Mouse (Mus musculus): ENCODE results near the gene Asb7.

The Asb7 gene

GRCm38 (mm10) chr7:66689294-66689619 is at the start of gene Asb7:
Gene Asb7, minus strand, starts transcription at chr7:66689596.
- no peak for DNase-seq (ENCODE audit: low spot score)

- no peak for DNase-seq (ENCODE audit: low spot score)
These were observed 48.0 kb upstream of the Asb7 start for GRCm38 (mm10) chr7:66737418-66737817.

DNA sequence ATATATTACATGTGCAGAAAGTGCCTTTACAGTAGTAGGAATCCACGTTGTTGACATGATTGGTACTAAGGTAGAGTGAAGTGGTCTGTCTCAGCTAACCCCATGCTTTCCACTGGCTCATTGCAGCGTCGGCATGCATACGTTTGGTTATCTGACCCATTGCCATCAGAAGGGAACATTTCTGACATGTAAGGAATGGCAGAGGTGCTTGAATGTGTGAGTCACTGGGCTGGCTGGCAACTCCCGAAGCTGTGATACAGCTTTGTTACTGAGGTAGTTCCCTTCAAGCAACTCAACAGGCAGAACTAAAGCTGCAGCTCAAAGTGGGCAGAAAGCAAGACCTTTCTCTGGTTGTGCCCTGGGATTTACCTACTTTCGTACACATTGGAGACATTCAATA is 45.6 kb upstream of the Asb7 start:
- DNase-seq (ENCODE audit: low spot score): no peak

GRCm38 (mm10) chr7:66734466-66734865 is 45.1 kb upstream of the Asb7 start:
- no peak for DNase-seq (ENCODE audit: low spot score)

DNA sequence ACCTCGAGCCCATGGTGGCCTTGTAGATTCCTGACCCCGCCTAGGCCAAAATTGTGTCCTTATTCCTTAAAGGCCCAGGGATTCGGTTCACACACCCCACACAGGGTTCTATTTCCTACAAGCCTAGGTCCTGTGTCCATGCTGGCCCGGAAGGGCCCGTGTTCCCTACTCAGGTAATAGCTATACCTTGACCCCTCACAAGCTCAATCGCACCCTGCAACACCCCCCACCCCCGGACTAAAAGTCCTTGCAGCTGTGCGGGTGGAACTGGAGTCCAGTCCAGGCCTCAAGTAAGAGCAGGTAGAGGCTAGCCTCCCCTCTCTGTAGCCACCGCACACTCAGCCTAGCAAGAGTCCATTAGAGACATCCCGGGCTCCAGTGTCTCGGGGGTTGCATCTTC is 44.5 kb upstream of the Asb7 start:
- no peak for DNase-seq (ENCODE audit: low spot score)

DNA sequence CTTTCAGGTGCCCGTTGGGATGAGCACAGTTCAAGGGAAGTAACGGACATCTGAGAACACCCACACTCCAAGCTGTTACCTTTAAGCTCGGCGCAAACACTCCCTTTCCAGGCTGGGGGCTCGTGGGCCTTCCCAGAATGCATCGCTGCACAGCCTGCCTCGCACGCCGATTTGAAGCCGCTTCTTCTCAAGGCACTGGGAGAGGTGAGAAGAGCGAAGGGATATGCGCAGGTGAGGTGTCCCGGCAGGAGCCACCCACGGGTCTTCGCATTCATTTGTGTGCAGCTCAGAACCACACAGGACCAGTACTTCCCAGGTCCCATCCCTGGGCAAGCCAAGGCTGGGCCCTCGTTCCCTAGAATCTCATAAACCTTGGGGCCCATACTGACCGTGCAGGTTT is 44.0 kb upstream of the Asb7 start:
- no peak for DNase-seq (ENCODE audit: low spot score)

DNA sequence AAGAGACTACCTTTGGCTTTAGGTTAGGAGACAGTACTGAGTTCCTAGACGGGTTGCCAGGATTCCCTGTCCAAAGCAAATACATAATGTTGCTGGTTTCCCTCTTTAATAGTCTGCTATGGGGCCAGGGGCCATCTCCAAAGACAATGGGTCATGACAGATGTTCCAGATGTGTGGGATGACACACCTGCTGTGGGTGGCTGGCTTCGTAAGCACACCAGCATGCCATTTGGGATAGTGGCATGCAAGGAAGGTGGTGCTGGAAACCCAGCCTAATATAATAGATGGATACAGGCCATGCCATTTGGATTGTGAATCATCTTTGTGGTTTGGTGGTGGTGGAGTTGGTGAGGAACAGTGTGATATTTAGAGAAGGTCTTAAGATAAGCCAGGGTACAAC is 39.8 kb upstream of the Asb7 start:
- DNase-seq (ENCODE audit: low spot score): no peak

GRCm38 (mm10) chr7:66728072-66728471 is 38.7 kb upstream of the Asb7 start:
- DNase-seq (ENCODE audit: low spot score): no peak

DNA sequence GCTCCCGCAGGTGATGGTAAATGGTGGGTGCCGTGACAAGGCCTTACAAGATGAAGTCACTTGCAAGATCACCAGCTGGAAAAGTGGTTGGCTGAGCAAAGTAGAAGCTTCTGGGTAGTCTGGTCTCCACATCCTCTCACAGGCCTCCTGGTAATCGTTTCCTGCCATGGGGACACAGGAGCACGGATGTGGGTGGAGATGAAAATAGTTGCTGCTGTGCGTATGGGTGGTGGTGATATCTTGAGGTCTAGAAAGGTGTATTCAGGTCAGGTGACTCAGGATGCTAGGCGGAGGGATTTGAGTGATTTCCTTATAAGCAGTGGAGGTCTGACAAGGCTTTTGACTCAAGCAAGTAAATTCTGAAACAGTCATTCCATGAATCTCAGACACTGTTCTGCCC is 35.6 kb upstream of the Asb7 start:
- no peak for DNase-seq (ENCODE audit: low spot score)

GRCm38 (mm10) chr7:66724514-66724913 is 35.1 kb upstream of the Asb7 start:
- no peak for DNase-seq (ENCODE audit: low spot score)

- DNase-seq (ENCODE audit: low spot score): no peak
These were observed 21.8 kb upstream of the Asb7 start for GRCm38 (mm10) chr7:66711166-66711565.

DNA sequence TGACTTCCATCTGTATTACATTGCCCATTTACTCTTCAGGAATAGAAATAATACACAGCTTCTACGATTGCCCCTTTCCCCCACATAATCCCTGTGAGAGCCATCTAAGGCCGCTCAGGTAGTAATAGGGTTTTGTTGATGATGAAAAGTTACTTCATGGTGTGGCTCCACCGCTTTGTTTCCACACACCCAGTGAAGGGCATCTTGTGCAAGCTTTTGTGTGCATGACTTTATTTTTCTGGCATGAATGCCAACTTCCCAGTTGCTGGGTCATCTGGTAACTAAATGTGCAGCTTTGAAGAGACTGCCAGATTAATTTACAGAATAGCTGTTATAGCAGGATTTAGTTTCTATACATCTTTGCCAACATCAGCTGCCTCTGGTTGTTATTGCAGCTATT is 15.2 kb upstream of the Asb7 start:
- DNase-seq (ENCODE audit: low spot score): no peak

DNA sequence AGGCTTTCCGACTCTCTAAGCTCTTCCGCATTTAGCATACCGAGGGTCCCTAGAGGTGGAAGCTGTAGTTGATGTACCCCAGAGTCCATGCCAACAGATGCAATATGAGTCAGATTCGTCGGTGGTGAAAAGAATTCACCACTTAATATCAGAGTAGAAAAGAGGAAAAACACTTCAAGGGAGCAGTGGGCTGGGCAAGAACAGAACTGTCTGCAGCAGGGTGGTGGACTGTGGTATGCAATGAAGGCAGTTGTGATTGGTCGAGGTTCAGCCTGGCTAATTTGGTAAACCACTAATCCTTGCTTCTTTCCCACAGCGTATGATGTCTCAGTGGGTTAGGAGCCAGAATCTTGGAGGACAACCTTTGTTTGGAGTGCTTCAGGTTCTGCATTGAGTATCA is 13.3 kb upstream of the Asb7 start:
- no peak for DNase-seq (ENCODE audit: low spot score)

GRCm38 (mm10) chr7:66694467-66694866 is 5.1 kb upstream of the Asb7 start:
- DNase-seq (ENCODE audit: low spot score): no peak

- peak; percentile 97 for DNase-seq (ENCODE audit: low spot score)
These were observed 394 bp upstream of the Asb7 start, which contains the start of gene Lins1 for GRCm38 (mm10) chr7:66689620-66690360. Gene Lins1, plus strand, starts transcription at chr7:66689889.

- no peak for DNase-seq (ENCODE audit: low spot score)
These were observed 675 bp downstream of the Asb7 start for GRCm38 (mm10) chr7:66688721-66689120.

DNA sequence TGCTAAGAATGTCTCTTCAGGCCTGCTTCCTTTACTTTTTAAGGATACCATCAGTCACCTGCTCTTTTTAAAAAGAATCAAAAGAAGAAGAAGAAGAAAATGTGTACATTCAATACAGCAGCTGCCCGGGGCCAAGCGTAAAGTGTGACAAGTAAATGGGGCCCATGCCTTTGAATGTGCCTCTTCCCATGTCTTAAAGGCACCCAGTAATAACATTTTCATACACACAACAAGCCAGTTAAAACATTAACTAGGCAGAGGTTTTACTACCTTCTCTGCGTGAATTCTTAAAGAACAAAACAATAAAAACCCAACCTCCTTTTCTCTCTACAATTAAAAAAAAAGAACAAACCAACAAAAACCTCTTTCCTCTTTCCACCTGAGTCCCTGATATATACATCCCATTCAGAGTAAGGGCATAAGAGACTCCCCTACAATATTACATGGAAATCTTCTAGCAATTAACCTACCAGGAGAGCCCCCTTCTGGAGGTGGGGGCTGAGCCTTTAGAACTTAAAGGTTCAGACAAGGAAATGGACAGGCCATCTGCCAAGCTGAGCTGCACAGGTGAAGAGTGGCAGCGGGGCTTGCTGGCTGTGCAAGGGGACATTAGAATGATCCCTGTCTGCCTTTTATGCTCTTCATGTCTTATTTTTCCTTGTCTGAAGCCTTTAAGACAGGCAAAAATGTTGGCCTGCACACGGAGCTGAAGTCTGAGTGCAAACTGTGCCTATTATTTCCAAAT is 7.1 kb downstream of the Asb7 start:
- DNase-seq (ENCODE audit: low spot score): no peak

GRCm38 (mm10) chr7:66675800-66676199 is 13.6 kb downstream of the Asb7 start:
- DNase-seq (ENCODE audit: low spot score): no peak

DNA sequence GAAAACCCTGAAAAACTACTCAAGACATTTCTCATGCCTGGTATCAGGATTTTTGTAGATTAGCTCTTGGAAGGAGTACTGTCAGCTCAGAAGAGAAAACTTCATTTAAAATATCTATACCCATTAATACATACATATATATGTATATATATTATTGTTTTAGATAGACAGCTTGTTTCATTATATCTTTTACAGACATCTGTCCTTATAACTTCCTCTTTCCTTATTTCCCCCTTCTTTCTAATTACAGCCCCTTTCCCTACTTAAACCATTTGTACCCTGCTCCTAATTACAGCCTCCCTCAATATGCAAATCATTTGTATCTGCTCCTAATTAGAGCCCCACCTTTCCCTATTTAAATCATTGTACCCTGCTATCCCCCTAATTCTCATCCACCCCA is 22.3 kb downstream of the Asb7 start:
- no peak for DNase-seq (ENCODE audit: low spot score)

DNA sequence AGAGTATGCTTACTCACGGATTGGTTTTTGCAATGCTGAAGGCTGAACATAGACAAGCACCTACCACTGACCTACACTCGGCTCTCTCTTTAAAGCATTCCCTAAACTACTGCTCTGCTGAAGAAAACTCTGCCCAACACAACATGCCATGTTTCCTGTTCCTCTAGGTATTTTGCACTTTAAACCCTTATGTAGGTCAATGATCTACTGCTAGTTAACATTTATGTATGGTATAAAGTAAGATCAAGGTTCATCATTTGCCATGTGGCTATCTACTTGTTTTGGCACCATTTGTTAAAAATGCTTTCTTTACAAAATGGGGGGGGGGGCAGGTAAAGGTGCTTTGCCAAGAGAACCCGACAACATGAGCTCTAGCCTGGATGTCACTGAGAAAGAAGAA is 25.8 kb downstream of the Asb7 start:
- no peak for DNase-seq (ENCODE audit: low spot score)

- DNase-seq (ENCODE audit: low spot score): peak; percentile 48
These were observed 27.8 kb downstream of the Asb7 start for GRCm38 (mm10) chr7:66661572-66661971.

GRCm38 (mm10) chr7:66660972-66661371 is 28.4 kb downstream of the Asb7 start:
- DNase-seq (ENCODE audit: low spot score): no peak

DNA sequence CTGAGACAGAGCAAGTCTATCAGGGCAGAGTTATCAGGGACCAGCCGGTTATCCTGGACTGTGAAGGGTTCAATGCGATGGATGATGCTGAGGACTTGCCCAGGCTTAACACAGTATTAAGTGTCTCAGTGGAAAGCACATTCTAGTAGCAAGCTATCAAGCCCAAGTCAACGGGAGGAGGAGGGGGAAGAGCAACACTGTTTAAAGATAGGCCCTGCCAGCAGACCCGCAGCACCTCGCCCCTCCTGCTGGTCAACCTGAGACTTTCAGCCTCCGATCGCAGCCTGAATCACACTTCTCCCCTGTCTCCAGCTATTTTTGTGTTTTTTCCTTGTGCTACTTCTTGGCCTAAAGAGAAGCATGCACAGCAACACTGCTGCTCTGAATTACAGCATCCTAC is 29.1 kb downstream of the Asb7 start:
- DNase-seq (ENCODE audit: low spot score): no peak

DNA sequence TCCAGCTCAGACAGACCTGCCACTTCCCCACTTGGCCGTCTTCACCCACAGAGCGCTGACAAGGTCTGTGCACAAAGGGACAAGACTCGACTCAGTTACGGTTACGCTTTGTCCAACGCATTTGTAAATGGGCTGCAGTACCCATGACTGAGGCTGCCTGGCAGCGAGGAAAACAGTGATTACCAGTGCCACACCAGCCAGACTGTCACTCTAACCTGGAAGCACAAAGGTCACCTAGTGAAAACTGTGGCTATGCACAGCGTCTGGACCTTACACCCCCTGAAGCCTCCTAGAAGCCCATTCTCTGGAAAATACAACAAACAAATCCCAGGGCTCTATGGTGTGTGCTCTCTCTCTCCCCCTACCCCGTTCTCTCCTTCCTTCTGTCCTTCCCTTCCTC is 33.9 kb downstream of the Asb7 start:
- no peak for DNase-seq (ENCODE audit: low spot score)

All from ovary, postnatal 36 days (tissue).